Mouse (Mus musculus) embryonic facial prominence, embryonic 15.5 days (tissue): Measurements from ENCODE around the gene Fgg. TPM values are rescaled to one million over a fixed set of nuclear protein-coding genes. Genes with fewer than 3 reads are reported as not detected.

Source experiments
- ATAC-seq: fragments of 200-750 bp; cut with Nextera tagmentation; 2 replicates; pipeline ENCODE4 v1.8.0; 2017; ENCODE audit warnings: low read depth, moderate TSS enrichment; ENCODE audit not compliant: insufficient number of reproducible peaks, low FRiP score, low TSS enrichment
- H3K27ac ChIP-seq: fragments of 300-500 bp; sonication (generic); replicated peaks from 2 replicates; pipeline ENCODE4 v1.5.1; 2015; ENCODE audit warnings: mild to moderate bottlenecking, inconsistent platforms
- H3K27me3 ChIP-seq: fragments of 300-500 bp; sonication (generic); 2 replicates; pipeline ENCODE4 v1.6.1; 2015; ENCODE audit warnings: inconsistent platforms
- H3K36me3 ChIP-seq: fragments of 300-500 bp; sonication (generic); 2 replicates; pipeline ENCODE4 v1.6.1; 2015; ENCODE audit warnings: mild to moderate bottlenecking, inconsistent platforms
- H3K4me1 ChIP-seq: fragments of 300-500 bp; sonication (generic); 2 replicates; pipeline ENCODE4 v1.6.1; 2015; ENCODE audit warnings: inconsistent platforms
- H3K4me2 ChIP-seq: fragments of 300-500 bp; sonication (generic); replicated peaks from 2 replicates; pipeline ENCODE4 v1.6.1; 2015; ENCODE audit warnings: mild to moderate bottlenecking, inconsistent platforms
- H3K4me3 ChIP-seq: fragments of 300-500 bp; sonication (generic); replicated peaks from 2 replicates; pipeline ENCODE4 v1.5.1; 2015; ENCODE audit warnings: mild to moderate bottlenecking, inconsistent platforms
- H3K9ac ChIP-seq: fragments of 300-500 bp; sonication (generic); 2 replicates; pipeline ENCODE4 v1.6.1; 2015; ENCODE audit warnings: inconsistent platforms
- H3K9me3 ChIP-seq: fragments of 300-500 bp; sonication (generic); replicated peaks from 2 replicates; pipeline ENCODE4 v1.6.1; 2016; ENCODE audit warnings: inconsistent platforms
- WGBS: fragments of 180-500 bp; shearing (Covaris S2); methylation state at CpG from one replicate; pipeline ENCODE4 v1.1.7; 2015; 5-methylcytosine and 5-hydroxymethylcytosine counted together
- polyA plus RNA-seq: library from polyadenylated mRNA; unstranded; fragments of >200 nt; fragmentation: Nextera tagmentation; extraction: Ambion mirVana; gene quantifications from 2 replicates; pipeline ENCODE4 v1.2.1, GENCODE M21; 2015

Fgg gene
- polyA plus RNA-seq, 1 experiment from 2014 or later: not detected

GRCm38 (mm10) chr3:83003068-83003467, 4.5 kb upstream of the Fgg start:
- Histone ChIP-seq H3K9ac (no peak overlapping the region), H3K9me3 (no peaks in the 10 kb centered on the region), H3K4me1 (no peaks in the 10 kb centered on the region), H3K36me3 (no peaks in the 10 kb centered on the region), H3K27ac (no peak overlapping the region), H3K27me3 (no peaks in the 10 kb centered on the region), H3K4me2 (no peak overlapping the region), H3K4me3 (no peak overlapping the region)
- WGBS: 92% methylated on average over 8 of the region's 8 CpGs
- ATAC-seq: no peak

GRCm38 (mm10) chr3:83004801-83005200, 2.7 kb upstream of the Fgg start:
- H3K9me3 ChIP-seq: no peaks in the 10 kb centered on the region
- no peaks in the 10 kb centered on the region for H3K27me3 ChIP-seq
- H3K4me1 ChIP-seq: no peaks in the 10 kb centered on the region
- no peak overlapping the region for H3K9ac ChIP-seq
- no peaks in the 10 kb centered on the region for H3K36me3 ChIP-seq
- WGBS: 89% methylated on average over 7 of the region's 7 CpGs
- ATAC-seq: no peak
- H3K4me3 ChIP-seq: no peak overlapping the region
- no peak overlapping the region for H3K4me2 ChIP-seq
- H3K27ac ChIP-seq: no peak overlapping the region

GRCm38 (mm10) chr3:83010291-83010690, 2.8 kb downstream of the Fgg start:
- 0 out of 2 replicates have a peak, but pooled peaks cover 4% of the 10 kb centered on the region for H3K27me3 ChIP-seq
- no peak overlapping the region for H3K4me3 ChIP-seq
- H3K27ac ChIP-seq: no peak overlapping the region
- ATAC-seq: no peak
- WGBS: 78% methylated on average over 11 of the region's 11 CpGs
- H3K9me3 ChIP-seq: no peaks in the 10 kb centered on the region
- H3K9ac ChIP-seq: no peak overlapping the region
- H3K4me2 ChIP-seq: no peak overlapping the region
- no peaks in the 10 kb centered on the region for H3K36me3 ChIP-seq
- no peaks in the 10 kb centered on the region for H3K4me1 ChIP-seq

GRCm38 (mm10) chr3:83011136-83011535, 3.6 kb downstream of the Fgg start:
- 89% methylated on average over 4 of the region's 4 CpGs for WGBS
- no peak for ATAC-seq
- H3K4me1 ChIP-seq: no peaks in the 10 kb centered on the region
- 0 out of 2 replicates have a peak, but pooled peaks cover 4% of the 10 kb centered on the region for H3K27me3 ChIP-seq
- H3K4me2 ChIP-seq: no peak overlapping the region
- no peaks in the 10 kb centered on the region for H3K36me3 ChIP-seq
- no peak overlapping the region for H3K4me3 ChIP-seq
- no peak overlapping the region for H3K27ac ChIP-seq
- H3K9me3 ChIP-seq: no peaks in the 10 kb centered on the region
- H3K9ac ChIP-seq: no peak overlapping the region

DNA sequence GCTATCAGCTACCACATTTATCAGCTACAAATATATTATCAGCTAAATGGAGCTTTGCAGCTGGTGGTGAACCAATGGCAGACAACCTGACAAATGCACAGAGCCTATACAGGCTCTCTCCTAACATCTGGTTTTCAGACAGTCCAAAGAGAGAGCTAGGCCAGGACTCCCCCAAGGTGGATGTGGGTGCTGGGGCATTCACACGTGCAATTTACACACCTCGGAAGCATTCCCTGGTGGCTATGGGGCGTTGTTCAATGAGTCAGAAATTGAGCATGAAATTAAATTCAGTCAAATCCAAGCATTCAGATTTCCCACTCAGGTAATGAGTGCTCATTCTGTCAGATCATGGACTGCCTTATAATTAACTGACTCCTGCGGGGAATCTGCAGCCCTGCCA, 4.0 kb downstream of the Fgg start:
- no peak for ATAC-seq
- no peak overlapping the region for H3K27ac ChIP-seq
- H3K27me3 ChIP-seq: 0 out of 2 replicates have a peak, but pooled peaks cover 4% of the 10 kb centered on the region
- no peak overlapping the region for H3K4me3 ChIP-seq
- WGBS: 51% methylated on average over 4 of the region's 4 CpGs
- H3K4me2 ChIP-seq: no peak overlapping the region
- H3K36me3 ChIP-seq: no peaks in the 10 kb centered on the region
- H3K4me1 ChIP-seq: no peaks in the 10 kb centered on the region
- H3K9me3 ChIP-seq: no peaks in the 10 kb centered on the region
- no peak overlapping the region for H3K9ac ChIP-seq

- WGBS: 88% methylated on average over 19 of the region's 19 CpGs
- no peak overlapping the region for H3K4me2 ChIP-seq
- no peak for ATAC-seq
- H3K4me1 ChIP-seq: no peaks in the 10 kb centered on the region
- H3K36me3 ChIP-seq: no peaks in the 10 kb centered on the region
- H3K27me3 ChIP-seq: 0 out of 2 replicates have a peak, but pooled peaks cover 4% of the 10 kb centered on the region
- H3K4me3 ChIP-seq: no peak overlapping the region
- no peak overlapping the region for H3K9ac ChIP-seq
- H3K27ac ChIP-seq: no peak overlapping the region
- H3K9me3 ChIP-seq: no peaks in the 10 kb centered on the region
Measured at GRCm38 (mm10) chr3:83012636-83013035, 5.1 kb downstream of the Fgg start.

- H3K4me2 ChIP-seq: no peak overlapping the region
- H3K9me3 ChIP-seq: no peaks in the 10 kb centered on the region
- 0 out of 2 replicates have a peak, but pooled peaks cover 4% of the 10 kb centered on the region for H3K27me3 ChIP-seq
- WGBS: 82% methylated on average over 10 of the region's 10 CpGs
- H3K36me3 ChIP-seq: no peaks in the 10 kb centered on the region
- H3K4me3 ChIP-seq: no peak overlapping the region
- no peaks in the 10 kb centered on the region for H3K4me1 ChIP-seq
- no peak overlapping the region for H3K9ac ChIP-seq
- no peak overlapping the region for H3K27ac ChIP-seq
- no peak for ATAC-seq
Measured at GRCm38 (mm10) chr3:83013951-83014350, 6.4 kb downstream of the Fgg start.

- Histone ChIP-seq H3K9me3 (no peaks in the 10 kb centered on the region), H3K27me3 (no peaks in the 10 kb centered on the region), H3K4me3 (no peak overlapping the region), H3K27ac (no peak overlapping the region), H3K4me1 (no peaks in the 10 kb centered on the region), H3K9ac (no peak overlapping the region), H3K4me2 (no peak overlapping the region), H3K36me3 (no peaks in the 10 kb centered on the region)
- WGBS: 68% methylated on average over 1 of the region's 1 CpGs
- ATAC-seq: no peak
Measured at GRCm38 (mm10) chr3:83016236-83016635, 8.7 kb downstream of the Fgg start.

GRCm38 (mm10) chr3:83020387-83020786, 12.9 kb downstream of the Fgg start:
- no peaks in the 10 kb centered on the region for H3K27me3 ChIP-seq
- no peak overlapping the region for H3K27ac ChIP-seq
- no peaks in the 10 kb centered on the region for H3K36me3 ChIP-seq
- H3K4me1 ChIP-seq: no peaks in the 10 kb centered on the region
- ATAC-seq: no peak
- H3K4me3 ChIP-seq: no peak overlapping the region
- no peaks in the 10 kb centered on the region for H3K9me3 ChIP-seq
- no peak overlapping the region for H3K4me2 ChIP-seq
- WGBS: 82% methylated on average over 2 of the region's 2 CpGs
- no peak overlapping the region for H3K9ac ChIP-seq

GRCm38 (mm10) chr3:83021176-83021575, 13.7 kb downstream of the Fgg start:
- ATAC-seq: no peak
- H3K36me3 ChIP-seq: no peaks in the 10 kb centered on the region
- H3K9ac ChIP-seq: no peak overlapping the region
- WGBS: 91% methylated on average over 5 of the region's 5 CpGs
- no peak overlapping the region for H3K27ac ChIP-seq
- H3K4me1 ChIP-seq: no peaks in the 10 kb centered on the region
- no peak overlapping the region for H3K4me2 ChIP-seq
- no peaks in the 10 kb centered on the region for H3K27me3 ChIP-seq
- H3K9me3 ChIP-seq: no peaks in the 10 kb centered on the region
- no peak overlapping the region for H3K4me3 ChIP-seq

- 80% methylated on average over 6 of the region's 6 CpGs for WGBS
- Histone ChIP-seq H3K27me3 (no peaks in the 10 kb centered on the region), H3K4me3 (no peak overlapping the region), H3K36me3 (no peaks in the 10 kb centered on the region), H3K27ac (no peak overlapping the region), H3K4me2 (no peak overlapping the region), H3K4me1 (no peaks in the 10 kb centered on the region), H3K9me3 (no peaks in the 10 kb centered on the region), H3K9ac (no peak overlapping the region)
- no peak for ATAC-seq
Measured at GRCm38 (mm10) chr3:83025036-83025435, 17.5 kb downstream of the Fgg start.

DNA sequence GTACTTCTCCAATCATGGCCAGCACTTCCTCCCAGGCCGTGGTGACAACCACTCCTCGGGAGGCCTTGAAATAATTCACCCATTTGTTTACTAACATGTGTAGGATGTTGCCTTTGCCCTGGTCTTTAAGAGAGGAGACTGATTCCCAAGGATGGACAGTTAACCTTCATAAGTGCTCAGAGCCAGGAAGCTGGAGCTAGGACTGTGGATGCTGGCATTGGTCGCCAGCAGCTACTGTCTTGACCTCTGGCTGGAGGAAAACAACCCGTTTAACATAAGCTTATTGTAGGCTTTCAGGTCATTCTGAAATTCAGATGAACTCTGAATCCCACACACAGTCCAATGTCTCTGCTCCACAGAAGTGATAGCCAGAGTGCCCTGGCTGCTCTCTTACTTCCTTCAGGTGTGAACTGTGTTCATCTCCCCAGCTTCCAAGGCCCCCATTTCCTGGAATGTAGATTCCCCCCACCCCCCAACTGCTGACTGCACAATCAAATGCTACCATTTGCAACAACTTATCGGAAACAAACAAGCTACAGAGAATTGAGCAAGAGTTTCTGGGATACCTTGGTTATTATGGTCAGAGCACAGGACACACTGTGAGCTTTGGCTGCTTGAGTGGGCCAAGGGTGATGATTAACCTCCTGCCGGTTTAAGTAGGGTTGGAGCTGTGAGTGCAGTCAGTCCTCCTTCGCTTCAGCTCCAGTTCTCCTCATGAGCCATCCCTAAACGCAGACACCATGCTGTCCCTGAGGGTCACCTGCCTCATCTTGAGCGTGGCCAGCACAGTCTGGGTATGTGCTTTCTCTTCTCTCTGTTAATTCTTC, 18.2 kb downstream of the Fgg start, which contains the start of gene Fga:
TSS of gene Fga (plus strand) at position 602 of the 827 bp plus-strand sequence.
- no peaks in the 10 kb centered on the region for H3K36me3 ChIP-seq
- no peaks in the 10 kb centered on the region for H3K9me3 ChIP-seq
- no peak within 1 kb of the TSS for H3K4me3 ChIP-seq
- no peak within 1 kb of the TSS for H3K4me2 ChIP-seq
- 73% methylated on average over 9 of the region's 9 CpGs for whole genome bisulfite sequencing
- H3K27ac ChIP-seq: no peak within 1 kb of the TSS
- no peaks in the 10 kb centered on the region for H3K27me3 ChIP-seq
- no peak within 1 kb of the TSS for H3K9ac ChIP-seq
- no peak for ATAC-seq
- H3K4me1 ChIP-seq: no peaks in the 10 kb centered on the region
